Mouse (Mus musculus) heart, adult 9 months (tissue): ENCODE results near the gene Brs3.

ENCODE experiments used
- DNase-seq, 2 experiments: peaks; one replicate each; pipeline ENCODE4 v3.0.0; 2022; ENCODE audit warnings: low spot score in 2 of 2

The Brs3 gene

GRCm38 (mm10) chrX:57042774-57043173, at the start of gene Brs3:
TSS of gene Brs3 (plus strand) at chrX:57043074.
- no peak for DNase-seq

DNA sequence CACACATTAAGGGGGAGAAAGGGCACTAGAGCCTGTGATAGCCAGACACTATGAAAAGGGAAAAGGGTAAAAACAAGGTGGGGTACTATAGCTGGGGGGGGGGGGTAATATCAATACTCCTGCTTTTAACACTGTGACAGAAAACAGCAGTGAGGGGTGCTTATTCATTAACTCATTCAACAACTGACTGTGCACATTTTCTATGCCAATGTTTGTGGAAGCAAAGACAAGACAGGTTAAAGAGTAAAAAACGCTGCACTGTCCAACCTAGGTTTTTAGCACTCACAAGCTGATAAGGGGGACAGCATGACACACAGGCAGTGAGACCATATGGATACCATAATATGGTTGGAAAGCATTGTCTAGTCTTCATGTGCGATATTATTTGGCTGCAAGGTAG, 30.0 kb upstream of the Brs3 start:
- DNase-seq, result no peak

DNA sequence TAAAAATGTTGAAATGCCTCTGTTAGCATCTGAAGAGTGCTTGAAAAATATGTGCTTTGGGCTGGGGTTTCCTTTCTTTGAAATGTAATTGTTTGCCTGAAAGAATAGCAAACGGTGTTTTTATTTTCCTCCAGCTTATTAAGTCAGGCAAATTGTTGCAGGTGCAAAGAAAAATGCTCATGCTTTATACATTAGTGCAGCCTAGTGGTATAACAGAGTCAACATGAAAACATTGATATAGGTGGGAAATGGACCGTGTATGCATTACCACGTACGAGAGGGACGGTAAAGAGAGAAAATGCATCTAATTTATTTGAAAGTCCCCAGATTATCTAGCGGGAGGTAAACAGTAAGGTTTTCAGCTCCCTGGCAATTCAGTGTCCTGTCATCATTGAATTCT, 995 bp downstream of the Brs3 start:
- DNase-seq, result no peak

DNA sequence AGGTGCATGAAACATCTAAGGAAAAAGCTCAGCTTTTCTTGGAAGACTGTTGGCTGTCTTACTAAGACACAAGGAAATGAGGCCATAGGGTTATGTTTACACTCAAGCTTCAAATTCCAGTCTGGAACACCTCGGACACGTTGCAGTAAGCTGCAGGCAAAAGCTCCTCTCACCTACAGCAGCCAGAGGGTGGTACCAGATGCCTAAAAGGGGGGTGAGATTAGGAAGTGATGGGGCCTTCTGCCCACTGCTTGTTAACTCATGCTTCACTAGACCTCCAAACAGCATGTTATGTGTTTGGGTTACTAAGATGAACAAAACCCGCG, 9.9 kb downstream of the Brs3 start:
- no peak for DNase-seq

GRCm38 (mm10) chrX:57053174-57053992, 10.5 kb downstream of the Brs3 start, which contains the start of gene Htatsf1:
TSS of gene Htatsf1 (plus strand) at chrX:57053583.
- DNase-seq, result peak; percentile 77 to 79

DNA sequence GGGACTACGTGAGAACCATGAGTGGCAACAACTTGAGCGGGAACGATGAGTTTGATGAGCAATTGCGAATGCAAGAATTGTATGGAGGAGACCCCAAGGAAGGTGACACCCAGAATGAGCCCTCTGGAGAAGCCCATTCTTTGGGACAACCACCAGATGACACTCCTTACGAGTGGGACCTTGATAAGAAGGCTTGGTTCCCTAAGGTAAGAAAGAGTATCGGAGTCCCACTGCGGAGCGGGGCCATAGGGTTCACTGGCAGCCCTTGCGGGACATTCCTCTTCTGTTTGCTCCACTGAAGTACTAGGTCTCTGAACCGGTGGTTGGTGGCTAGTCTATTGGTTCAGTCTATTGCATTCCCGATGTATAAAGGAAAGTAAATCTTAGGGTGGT, 11.1 kb downstream of the Brs3 start:
- no peak for DNase-seq

DNA sequence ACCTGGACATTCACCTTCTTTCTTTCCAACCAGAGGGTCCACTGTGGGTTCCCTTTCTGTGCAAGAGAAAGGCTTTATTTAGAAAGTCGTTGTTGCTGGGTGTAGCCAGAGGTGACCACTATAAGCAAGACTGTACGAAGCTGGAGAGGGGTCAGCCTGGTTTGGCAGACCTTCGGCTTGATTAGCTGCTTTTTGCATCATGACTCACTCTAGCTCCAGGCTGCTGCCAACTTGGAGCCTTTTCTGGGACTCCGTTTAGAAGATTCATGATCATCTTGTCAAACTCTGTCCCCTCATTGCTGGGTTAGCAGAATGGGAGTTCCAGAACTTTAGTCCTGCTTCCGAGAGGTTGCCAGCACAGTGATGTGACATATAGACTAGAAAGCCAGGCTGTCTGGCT, 38.6 kb downstream of the Brs3 start:
- no peak for DNase-seq

DNA sequence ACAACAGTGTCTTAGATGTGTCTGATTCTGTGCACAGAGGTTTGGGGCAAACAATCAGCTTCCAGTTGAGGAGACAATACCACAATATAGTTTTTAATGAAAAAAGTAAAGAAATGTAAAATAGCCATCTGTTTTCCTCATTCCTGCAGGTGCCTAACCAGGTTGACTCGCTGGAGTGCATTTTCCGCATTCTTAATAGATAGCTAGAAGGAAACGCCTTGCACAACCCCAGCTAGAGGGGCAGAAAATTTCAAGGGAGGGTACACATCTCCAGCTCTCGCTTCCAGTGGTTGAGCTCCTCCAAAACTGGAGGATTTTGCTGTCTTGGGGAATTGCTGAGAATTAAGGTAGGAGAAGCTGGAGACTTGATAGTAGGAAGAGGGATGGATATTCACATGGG, 44.9 kb downstream of the Brs3 start, which contains the start of gene Vgll1:
Vgll1 (plus strand) TSS at position 301 of the 400 bp plus-strand sequence.
- DNase-seq, result no peak
